Mouse (Mus musculus) gastrocnemius, postnatal 4 days (tissue): ENCODE measurements at regions not wholly inside any gene's neighbourhood (a gene's known extent, or its start where the extent isn't known, plus 50 kb on each side); places are given as distances from the start of the nearest gene placed in this dataset.
A peak's percentile ranks its signal among the peaks of the same experiment; 100 is the strongest.

Experiments
- DNase-seq, 2 experiments: peaks; one replicate each; pipeline ENCODE4 v3.0.0; 2021 to 2022; ENCODE audit warnings: low spot score in 2 of 2, mixed read lengths in 2 of 2

DNA sequence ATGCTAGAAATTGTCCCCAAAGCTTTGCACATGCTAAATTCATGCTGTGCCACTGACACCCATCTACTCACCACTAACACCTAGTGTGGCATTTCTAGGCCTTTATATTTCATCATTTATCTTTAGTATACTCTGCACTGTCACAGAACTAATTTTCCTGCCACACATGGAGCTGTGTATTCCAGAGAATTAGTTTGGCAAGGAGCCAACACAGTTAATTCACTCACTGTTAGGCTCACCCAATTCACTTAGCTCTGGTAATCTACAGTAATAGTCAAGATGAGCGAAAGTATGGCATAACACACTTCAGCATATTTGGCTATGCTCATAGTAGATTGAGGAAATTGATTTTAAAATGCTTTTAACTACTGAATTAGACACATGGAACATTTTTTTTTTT, 532.0 kb downstream of the Ptprc start:
- no peak for DNase-seq

- DNase-seq = no peak
These were observed 534.7 kb downstream of the Ptprc start for GRCm38 (mm10) chr1:137640848-137641247.

DNA sequence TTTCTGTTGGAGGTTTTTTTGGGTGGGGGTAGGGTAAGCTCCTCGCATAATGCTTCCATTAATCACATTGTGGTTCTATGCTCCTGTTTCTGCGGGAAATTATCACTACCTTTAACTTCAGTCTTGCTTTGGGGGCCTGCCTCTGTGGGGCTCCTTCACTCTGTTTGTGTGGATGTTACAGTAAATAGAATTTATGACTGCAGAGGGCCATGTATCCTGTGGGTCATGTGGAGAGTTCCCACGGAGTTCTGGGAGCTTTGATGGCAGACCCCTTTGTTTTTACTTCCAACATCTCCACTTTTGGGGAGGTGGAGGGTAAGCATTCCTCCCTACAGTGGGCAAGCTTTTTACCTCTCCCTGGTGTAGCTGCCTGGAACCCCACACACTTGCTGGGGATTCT, 538.6 kb downstream of the Ptprc start:
- no peak for DNase-seq

GRCm38 (mm10) chr1:137636321-137636944, 539.1 kb downstream of the Ptprc start:
- no peak for DNase-seq

DNA sequence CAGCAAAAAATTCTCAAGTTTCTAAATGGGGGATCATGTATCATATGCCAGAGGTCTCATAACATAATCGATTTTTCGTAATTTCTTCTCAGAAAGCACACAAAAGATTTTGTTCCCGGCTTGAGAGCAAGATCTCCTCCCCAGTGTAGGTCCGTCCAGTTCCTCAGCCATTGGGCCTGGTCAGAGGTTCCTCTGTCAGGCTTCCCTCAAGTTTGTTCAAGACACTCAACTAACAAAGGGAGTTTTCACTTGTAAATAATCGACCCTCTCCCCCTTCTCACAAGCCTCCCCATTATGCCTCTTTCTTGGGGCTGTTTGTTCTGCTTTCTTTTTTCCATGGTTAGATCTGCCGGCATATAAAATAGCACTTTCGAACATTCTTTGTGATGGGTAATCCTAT, 539.7 kb downstream of the Ptprc start:
- no peak for DNase-seq

GRCm38 (mm10) chr1:137631546-137631945, 544.0 kb downstream of the Ptprc start:
- no peak for DNase-seq

DNA sequence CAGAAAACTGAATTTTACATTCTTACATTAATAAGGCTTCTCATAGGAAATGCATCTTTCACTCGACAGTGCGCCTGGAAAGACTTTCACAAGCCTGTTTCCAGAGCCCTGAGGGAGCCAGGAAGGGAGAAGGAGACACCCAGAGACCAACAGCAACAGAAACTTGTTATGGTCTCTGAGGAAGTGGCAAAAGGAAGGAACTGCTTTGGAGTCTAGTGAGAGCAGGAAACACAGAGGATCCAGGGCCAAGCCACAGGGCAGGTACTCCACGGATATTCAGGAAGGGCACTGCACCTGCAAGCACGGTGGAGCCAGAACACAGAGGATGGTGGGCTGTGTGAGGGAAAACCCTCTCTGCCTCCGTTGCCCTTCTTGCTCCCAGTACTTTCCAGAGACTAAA, 554.8 kb downstream of the Ptprc start:
- DNase-seq = no peak

GRCm38 (mm10) chr1:137618231-137618630, 557.3 kb downstream of the Ptprc start:
- DNase-seq = no peak

DNA sequence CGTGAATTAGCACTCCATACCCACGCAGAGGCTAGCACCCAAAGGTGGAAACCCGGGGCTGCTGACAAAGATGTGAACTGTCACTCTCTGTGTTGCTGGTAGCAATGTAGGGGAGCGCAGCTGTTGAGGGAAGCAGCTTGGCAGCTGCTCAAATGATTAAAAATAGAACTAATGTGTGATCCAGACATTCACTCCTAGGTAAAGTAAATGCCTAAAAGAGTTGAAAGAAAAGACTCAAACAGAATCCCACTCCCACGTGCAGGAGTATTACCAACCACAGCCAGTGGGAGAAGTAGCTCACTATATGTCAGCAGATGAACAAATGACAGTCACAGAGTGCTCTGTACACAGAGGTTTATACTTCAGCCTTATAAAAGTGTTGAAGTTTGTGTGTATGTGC, 558.0 kb downstream of the Ptprc start:
- no peak for DNase-seq

DNA sequence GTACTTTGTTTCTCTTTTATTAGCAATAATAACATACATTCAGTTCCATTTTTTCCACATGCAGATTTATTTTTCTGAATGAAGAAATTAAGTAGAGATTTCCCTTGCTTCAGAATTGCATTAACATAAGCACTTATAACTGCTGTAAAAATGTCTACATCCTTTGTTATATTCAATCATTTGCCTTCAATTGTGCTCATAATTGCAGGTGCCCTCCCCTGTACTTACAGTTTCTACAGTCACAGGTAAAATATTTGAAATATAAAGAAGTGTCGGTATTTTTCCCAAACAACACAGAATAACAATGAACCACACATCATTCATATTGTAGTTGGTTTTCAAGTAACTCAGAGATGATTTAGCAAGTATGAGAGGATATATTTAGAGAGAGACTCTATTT, 568.8 kb downstream of the Ptprc start:
- DNase-seq = no peak

GRCm38 (mm10) chr1:137605890-137606663, 569.4 kb downstream of the Ptprc start:
- DNase-seq = no peak

- DNase-seq = no peak
These were observed 581.8 kb downstream of the Ptprc start for GRCm38 (mm10) chr1:137593732-137594131.

DNA sequence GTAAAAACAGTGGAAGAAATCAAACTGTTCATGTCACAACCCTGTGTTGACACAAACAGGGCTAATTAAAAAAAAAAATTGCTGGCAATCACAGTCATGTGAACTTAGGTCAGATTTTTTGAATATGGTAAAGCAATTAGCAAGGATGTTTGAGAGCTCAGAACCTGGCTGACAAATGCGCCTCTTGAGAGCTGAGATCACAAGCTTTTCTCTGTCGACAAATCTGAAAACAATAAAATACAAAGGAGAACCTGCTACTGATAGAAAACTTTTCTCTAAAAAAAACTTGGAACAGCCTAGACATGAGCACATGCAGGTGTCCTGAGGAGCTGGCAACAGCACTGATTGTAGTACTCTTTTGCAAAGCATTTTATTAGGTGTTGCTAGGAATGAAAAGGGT, 583.6 kb downstream of the Ptprc start:
- no peak for DNase-seq

GRCm38 (mm10) chr1:137591295-137591694, 584.2 kb downstream of the Ptprc start:
- DNase-seq = peak in 1 of 2 experiments; percentile 37

- DNase-seq = no peak
These were observed 586.9 kb downstream of the Ptprc start for GRCm38 (mm10) chr1:137588304-137589300.

DNA sequence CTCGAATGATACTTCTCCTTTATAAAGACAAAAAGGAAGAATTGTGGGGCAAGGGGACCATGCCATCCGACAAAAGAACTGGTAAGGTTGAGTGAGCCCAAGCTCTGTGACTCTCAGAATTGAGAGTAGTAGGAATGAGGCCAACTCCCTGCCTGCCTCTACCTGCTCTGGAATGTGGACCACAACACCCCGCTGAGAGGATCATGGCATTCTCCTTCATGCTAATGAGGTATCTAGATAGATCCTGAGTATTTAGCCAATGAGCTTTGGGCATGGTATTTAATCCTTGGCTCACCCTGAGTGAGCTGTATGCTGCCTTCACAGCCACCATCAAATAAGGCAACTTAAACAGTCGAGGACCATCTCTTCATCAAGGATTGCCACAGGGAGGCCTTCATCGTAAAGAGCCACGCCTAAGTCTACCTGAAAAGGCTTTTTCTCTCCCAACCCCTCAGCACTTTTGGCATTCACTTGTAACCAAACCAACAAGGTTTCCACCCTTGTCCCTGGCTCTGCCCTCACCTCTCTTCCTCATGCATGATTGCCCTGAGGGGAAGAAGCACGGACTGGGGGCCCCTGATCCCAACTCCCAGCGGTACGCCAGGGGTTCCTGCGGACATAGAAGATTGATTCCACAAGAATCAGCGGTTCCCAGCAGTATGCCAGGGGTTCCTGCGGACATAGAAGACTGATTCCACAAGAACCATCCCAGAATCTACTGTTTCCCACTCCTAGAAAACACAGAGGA, 587.9 kb downstream of the Ptprc start:
- DNase-seq = no peak

- no peak for DNase-seq
These were observed 590.8 kb downstream of the Ptprc start for GRCm38 (mm10) chr1:137584696-137585095.

- no peak for DNase-seq
These were observed 591.3 kb downstream of the Ptprc start for GRCm38 (mm10) chr1:137584104-137584675.

DNA sequence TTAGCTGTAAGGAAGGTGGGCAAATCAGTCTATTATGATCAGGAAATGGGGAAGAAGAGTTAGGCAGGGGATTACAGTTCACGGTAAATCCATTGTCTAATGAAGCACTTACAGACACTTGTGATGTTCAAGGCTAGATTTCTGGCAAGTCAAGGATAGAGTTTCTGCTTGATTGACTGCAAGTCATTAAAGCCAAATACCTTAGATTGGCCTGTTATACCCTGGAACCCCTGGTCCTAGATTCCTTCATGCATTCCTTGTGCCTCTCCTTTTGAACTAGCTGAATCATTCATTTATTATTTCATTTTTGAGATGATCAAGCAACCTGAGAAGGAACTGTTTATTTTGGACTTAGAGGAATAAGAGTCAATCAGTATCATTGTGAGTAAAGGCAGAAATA, 597.9 kb downstream of the Ptprc start:
- no peak for DNase-seq

DNA sequence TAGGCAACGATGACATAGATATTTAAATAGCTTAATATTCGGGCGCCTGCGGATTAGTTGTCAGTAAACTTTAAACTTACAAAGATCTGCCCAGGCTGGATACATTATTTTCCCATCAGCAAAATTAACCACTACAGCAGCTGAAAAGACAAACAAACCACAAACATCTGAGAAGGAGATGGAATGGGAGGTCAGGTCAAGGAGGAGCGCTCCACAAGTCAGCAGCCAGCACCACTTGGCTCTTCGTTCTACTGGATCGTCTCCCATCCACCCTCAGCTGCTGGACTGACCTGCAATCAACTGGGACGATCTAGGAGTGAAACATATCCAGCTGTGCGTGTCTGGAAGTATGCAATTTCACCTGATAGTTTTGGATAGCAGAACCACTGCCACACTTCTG, 599.3 kb downstream of the Ptprc start:
- DNase-seq = no peak

- no peak for DNase-seq
These were observed 600.1 kb downstream of the Ptprc start for GRCm38 (mm10) chr1:137575380-137575779.
